Mouse (Mus musculus): Measurements from ENCODE around the gene Efcab11. TPM values are rescaled to one million over a fixed set of nuclear protein-coding genes. Genes with fewer than 3 reads are reported as not detected.

Efcab11 gene
- total and polyA plus RNA-seq, 3 experiments: 2.5 to 3.5 TPM; not detected in 1

DNA sequence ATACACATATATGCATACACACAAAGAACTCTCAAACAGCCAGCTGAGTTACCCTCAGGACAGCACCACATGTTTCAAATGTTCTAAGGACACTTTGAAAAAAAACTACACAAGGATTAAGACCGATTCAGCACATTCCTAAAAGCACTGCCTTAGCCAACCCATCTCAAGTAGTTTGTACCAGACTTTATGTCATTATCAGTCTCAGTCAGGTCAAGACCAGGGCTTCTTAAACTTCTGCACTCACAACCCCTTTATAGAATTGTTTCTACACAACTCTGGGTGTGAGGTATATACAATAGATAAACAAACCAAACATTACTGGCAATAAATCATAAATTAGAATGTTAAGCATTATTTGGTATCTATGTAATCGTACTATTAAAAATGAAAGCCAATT, 109.4 kb downstream of the Efcab11 start:
- Histone ChIP-seq H3K36me3 (ENCODE audit: control insufficient read depth in 1 of 2, insufficient read depth in 2 of 2, low read length in 2 of 2) (no peaks in the 10 kb centered on the region), H3K9ac (ENCODE audit: control insufficient read depth, low read depth, low read length, poor library complexity, severe bottlenecking) (no peak overlapping the region), H3K4me3 (ENCODE audit: control insufficient read depth in 1 of 2, insufficient read depth in 1 of 2, low read depth in 2 of 2, low read length in 2 of 2) (no peak overlapping the region), H3K27ac (ENCODE audit: control insufficient read depth, low read depth, low read length) (no peak overlapping the region), H3K4me1 (ENCODE audit: control insufficient read depth in 1 of 2, insufficient read depth in 2 of 2, low read length in 2 of 2) (no peaks in the 10 kb centered on the region), H3K79me2 (ENCODE audit: control insufficient read depth, insufficient read depth, low read length, poor library complexity) (no peaks in the 10 kb centered on the region), H3K27me3 (ENCODE audit: control insufficient read depth in 1 of 2, insufficient read depth in 2 of 2, low read length in 2 of 2) (no peaks in the 10 kb centered on the region), H3K9me3 (replicated peaks; ENCODE audit: insufficient read depth, low read length) (no peaks in the 10 kb centered on the region)
- no peak for DNase-seq (ENCODE audit: low read depth, low spot score)
- TF ChIP-seq MYC (IDR thresholded peaks at IDR 0.05; ENCODE audit: low read depth, low read length): no peak
- no peak for TF ChIP-seq SIN3A (IDR thresholded peaks at IDR 0.05; ENCODE audit: low read length)
- no peak for TF ChIP-seq NRF1 (IDR thresholded peaks at IDR 0.05; ENCODE audit: insufficient read depth, low read depth, low read length, poor library complexity, severe bottlenecking)
- no peak for TF ChIP-seq BHLHE40 (IDR thresholded peaks at IDR 0.05; ENCODE audit: borderline replicate concordance, low read depth, low read length)
- no peak for TF ChIP-seq MAFK (IDR thresholded peaks at IDR 0.05; ENCODE audit: borderline replicate concordance, low read depth, low read length)
- no peak for TF ChIP-seq ZMIZ1 (IDR thresholded peaks at IDR 0.05; ENCODE audit: low read depth, low read length)
- TF ChIP-seq TAL1 (IDR thresholded peaks at IDR 0.05; ENCODE audit: low read length): no peak
- TF ChIP-seq POLR2AphosphoS2 (IDR thresholded peaks at IDR 0.05; ENCODE audit: low read length): no peak
- TF ChIP-seq UBTF (IDR thresholded peaks at IDR 0.05; ENCODE audit: borderline replicate concordance, insufficient read depth, low read depth, low read length): no peak

DNA sequence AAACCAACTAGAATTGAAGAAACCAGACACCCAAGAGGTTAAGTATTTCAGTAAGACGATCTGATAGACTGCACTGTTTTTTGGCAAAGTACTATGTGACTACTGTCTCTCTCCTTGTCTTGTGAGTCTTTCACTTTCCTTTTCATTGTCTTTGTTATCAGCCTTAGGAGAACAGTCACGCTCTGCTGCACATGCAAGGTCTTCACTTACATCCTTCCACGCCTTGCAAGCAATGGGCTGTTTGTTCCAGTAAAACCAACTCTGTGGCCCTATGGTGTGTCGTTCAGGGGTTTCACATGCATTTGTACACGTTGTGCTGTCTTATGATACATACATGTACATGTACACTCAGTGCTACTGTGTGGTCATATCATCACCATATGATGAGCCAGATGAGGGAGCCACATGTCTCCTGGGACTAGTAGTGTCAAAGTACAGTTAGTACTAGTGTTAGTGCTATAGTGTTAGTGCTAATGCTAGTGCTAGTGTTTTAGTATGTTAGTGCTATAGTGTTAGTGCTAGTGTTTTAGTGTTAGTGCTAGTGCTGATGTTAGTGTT, 110.5 kb downstream of the Efcab11 start:
- Histone ChIP-seq H3K36me3 (ENCODE audit: control insufficient read depth in 1 of 2, insufficient read depth in 2 of 2, low read length in 2 of 2) (no peaks in the 10 kb centered on the region), H3K9ac (ENCODE audit: control insufficient read depth, low read depth, low read length, poor library complexity, severe bottlenecking) (no peak overlapping the region), H3K4me3 (ENCODE audit: control insufficient read depth in 1 of 2, insufficient read depth in 1 of 2, low read depth in 2 of 2, low read length in 2 of 2) (no peak overlapping the region), H3K9me3 (replicated peaks; ENCODE audit: insufficient read depth, low read length) (no peaks in the 10 kb centered on the region), H3K79me2 (ENCODE audit: control insufficient read depth, insufficient read depth, low read length, poor library complexity) (no peaks in the 10 kb centered on the region), H3K27ac (ENCODE audit: control insufficient read depth, low read depth, low read length) (no peak overlapping the region), H3K4me1 (ENCODE audit: control insufficient read depth in 1 of 2, insufficient read depth in 2 of 2, low read length in 2 of 2) (no peaks in the 10 kb centered on the region), H3K27me3 (ENCODE audit: control insufficient read depth in 1 of 2, insufficient read depth in 2 of 2, low read length in 2 of 2) (no peaks in the 10 kb centered on the region)
- DNase-seq (ENCODE audit: low read depth, low spot score): peak; percentile 19
- no peak for TF ChIP-seq ZNF384 (IDR thresholded peaks at IDR 0.05; ENCODE audit: low read depth, low read length)
- 0 out of 2 replicates have a peak, but pooled peaks have one; percentile 23 for TF ChIP-seq ETS1 (IDR thresholded peaks at IDR 0.05; ENCODE audit: low read depth, low read length)

DNA sequence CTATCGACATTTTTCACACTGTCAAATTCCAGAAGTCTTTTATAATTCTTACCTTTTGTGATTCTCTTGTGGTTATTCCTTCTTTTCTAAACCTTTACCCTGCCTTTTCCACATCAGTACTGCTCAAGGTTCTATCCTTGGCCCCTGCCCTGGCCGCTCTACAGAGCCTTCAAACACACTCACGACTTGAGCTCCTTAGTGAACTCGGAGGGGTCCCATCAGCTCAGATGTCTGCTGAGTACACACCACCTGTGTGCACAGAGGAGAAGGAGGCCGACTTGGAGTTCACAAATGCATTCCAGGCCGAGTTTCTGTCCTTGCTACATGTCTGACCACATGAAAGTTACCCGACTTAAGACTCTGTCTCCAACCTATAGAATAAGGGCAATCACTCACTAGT, 113.2 kb downstream of the Efcab11 start:
- H3K9me3 ChIP-seq (replicated peaks; ENCODE audit: insufficient read depth, low read length): no peaks in the 10 kb centered on the region
- H3K27ac ChIP-seq (ENCODE audit: control insufficient read depth, low read depth, low read length): no peak overlapping the region
- TF ChIP-seq POLR2AphosphoS5 (IDR thresholded peaks at IDR 0.05; ENCODE audit: borderline replicate concordance, low read depth, low read length) (no peak), CHD1 (IDR thresholded peaks at IDR 0.05; ENCODE audit: low read depth, low read length) (no peak), USF2 (IDR thresholded peaks at IDR 0.05; ENCODE audit: borderline replicate concordance in 1 of 2, insufficient read depth in 1 of 2, low read depth in 1 of 2, low read length in 2 of 2) (no peak), POLR2A (IDR thresholded peaks at IDR 0.05; ENCODE audit: control insufficient read depth in 1 of 2, insufficient read depth in 1 of 2, low read depth in 1 of 2, low read length in 2 of 2, poor library complexity in 1 of 2) (no peak), USF1 (IDR thresholded peaks at IDR 0.05; ENCODE audit: low read depth, low read length) (no peak), MXI1 (IDR thresholded peaks at IDR 0.05; ENCODE audit: low read depth, low read length) (no peak), GATA1 (IDR thresholded peaks at IDR 0.05; ENCODE audit: low read depth, low read length) (no peak), MAX (IDR thresholded peaks at IDR 0.05; ENCODE audit: low read length) (no peak), MEF2A (IDR thresholded peaks at IDR 0.05; ENCODE audit: extremely low read depth, insufficient replicate concordance, low read depth, low read length, poor library complexity, severe bottlenecking) (no peak), HCFC1 (IDR thresholded peaks at IDR 0.05; ENCODE audit: low read depth, low read length) (no peak)
- no peak for DNase-seq (ENCODE audit: low read depth, low spot score)
- H3K4me1 ChIP-seq (ENCODE audit: control insufficient read depth in 1 of 2, insufficient read depth in 2 of 2, low read length in 2 of 2): no peaks in the 10 kb centered on the region
- H3K9ac ChIP-seq (ENCODE audit: control insufficient read depth, low read depth, low read length, poor library complexity, severe bottlenecking): no peak overlapping the region
- H3K27me3 ChIP-seq (ENCODE audit: control insufficient read depth in 1 of 2, insufficient read depth in 2 of 2, low read length in 2 of 2): no peaks in the 10 kb centered on the region
- H3K79me2 ChIP-seq (ENCODE audit: control insufficient read depth, insufficient read depth, low read length, poor library complexity): no peaks in the 10 kb centered on the region
- H3K36me3 ChIP-seq (ENCODE audit: control insufficient read depth in 1 of 2, insufficient read depth in 2 of 2, low read length in 2 of 2): no peaks in the 10 kb centered on the region
- H3K4me3 ChIP-seq (ENCODE audit: control insufficient read depth in 1 of 2, insufficient read depth in 1 of 2, low read depth in 2 of 2, low read length in 2 of 2): no peak overlapping the region
